Mouse (Mus musculus) MEL (cell line): ENCODE results near the gene Olfr996. TPM values are rescaled to one million over a fixed set of nuclear protein-coding genes. Genes with fewer than 3 reads are reported as not detected.

Source experiments
- DNase-seq: peaks from one replicate; pipeline ENCODE4 v3.0.0; 2011; ENCODE audit warnings: low read depth, low spot score
- H3K27ac ChIP-seq: 2 replicates; pipeline ENCODE4 v1.5.1; 2012; ENCODE audit warnings: low read depth, mild to moderate bottlenecking, control low read depth, low read length, moderate library complexity; ENCODE audit not compliant: control insufficient read depth
- H3K27me3 ChIP-seq, 2 experiments: fragments of 150-350 bp in 1 of 2; sonication (generic) in 1 of 2; 2 replicates each; pipeline ENCODE4 v1.6.1; 2012; ENCODE audit warnings: low read length in 2 of 2, mild to moderate bottlenecking in 2 of 2, improper control_type of control experiment in 1 of 2, moderate library complexity in 1 of 2; ENCODE audit not compliant: insufficient read depth in 2 of 2, control insufficient read depth in 1 of 2
- H3K36me3 ChIP-seq, 2 experiments: 2 replicates each; pipeline ENCODE4 v1.6.1; 2012 to 2014; ENCODE audit warnings: low read length in 2 of 2, improper control_type of control experiment in 1 of 2, inconsistent platforms in 1 of 2, mild to moderate bottlenecking in 1 of 2; ENCODE audit not compliant: insufficient read depth in 2 of 2, control insufficient read depth in 1 of 2
- H3K4me1 ChIP-seq, 2 experiments: fragments of 150-350 bp in 1 of 2; sonication (generic) in 1 of 2; 2 replicates each; pipeline ENCODE4 v1.6.1; 2012; ENCODE audit warnings: low read length in 2 of 2, improper control_type of control experiment in 1 of 2, mild to moderate bottlenecking in 1 of 2; ENCODE audit not compliant: insufficient read depth in 2 of 2, control insufficient read depth in 1 of 2
- H3K4me3 ChIP-seq, 2 experiments: fragments of 150-350 bp in 1 of 2; sonication (generic) in 1 of 2; 2 replicates each; pipeline ENCODE4 v1.5.1; 2012; ENCODE audit warnings: low read depth in 2 of 2, low read length in 2 of 2, mild to moderate bottlenecking in 2 of 2, moderate library complexity in 2 of 2, control low read depth in 1 of 2, improper control_type of control experiment in 1 of 2; ENCODE audit not compliant: control insufficient read depth in 1 of 2, insufficient read depth in 1 of 2
- H3K79me2 ChIP-seq: 2 replicates; pipeline ENCODE4 v1.6.1; 2012; ENCODE audit warnings: mild to moderate bottlenecking, low read length, moderate library complexity; ENCODE audit not compliant: control insufficient read depth, poor library complexity, insufficient read depth
- H3K9ac ChIP-seq: 2 replicates; pipeline ENCODE4 v1.6.1; 2012; ENCODE audit warnings: low read depth, mild to moderate bottlenecking, control low read depth, low read length, moderate library complexity; ENCODE audit not compliant: control insufficient read depth, poor library complexity, severe bottlenecking
- H3K9me3 ChIP-seq: fragments of 150-350 bp; sonication (generic); replicated peaks from 2 replicates; pipeline ENCODE4 v1.6.1; 2012; ENCODE audit warnings: mild to moderate bottlenecking, low read length, improper control_type of control experiment, moderate library complexity; ENCODE audit not compliant: insufficient read depth
- E2F4 ChIP-seq: IDR thresholded peaks from 2 replicates; pipeline ENCODE4 v1.6.1; 2011; ENCODE audit warnings: low read depth, low read length, improper control_type of control experiment, borderline replicate concordance
- EP300 ChIP-seq, 2 experiments: IDR thresholded peaks; 2 replicates each; pipeline ENCODE4 v1.6.1; 2011; ENCODE audit warnings: improper control_type of control experiment in 2 of 2, low read length in 2 of 2, low read depth in 1 of 2, mild to moderate bottlenecking in 1 of 2
- GATA1 ChIP-seq: IDR thresholded peaks from 2 replicates; pipeline ENCODE4 v1.6.1; 2011; ENCODE audit warnings: low read depth, low read length, improper control_type of control experiment
- HCFC1 ChIP-seq: IDR thresholded peaks from 2 replicates; pipeline ENCODE4 v1.6.1; 2012; ENCODE audit warnings: low read depth, mild to moderate bottlenecking, inconsistent platforms, low read length, improper control_type of control experiment, moderate library complexity
- JUND ChIP-seq: IDR thresholded peaks from 2 replicates; pipeline ENCODE4 v1.6.1; 2011; ENCODE audit warnings: low read depth, mild to moderate bottlenecking, improper control_type of control experiment, low read length
- MAX ChIP-seq: IDR thresholded peaks from 2 replicates; pipeline ENCODE4 v1.6.1; 2011; ENCODE audit warnings: low read length, improper control_type of control experiment
- MAZ ChIP-seq: IDR thresholded peaks from 2 replicates; pipeline ENCODE4 v1.6.1; 2012; ENCODE audit warnings: low read depth, mild to moderate bottlenecking, inconsistent platforms, low read length, improper control_type of control experiment
- MEF2A ChIP-seq: IDR thresholded peaks from 2 replicates; pipeline ENCODE4 v1.6.1; 2014; ENCODE audit warnings: low read depth, mild to moderate bottlenecking, inconsistent platforms, low read length, improper control_type of control experiment; ENCODE audit not compliant: poor library complexity, insufficient replicate concordance, severe bottlenecking; ENCODE audit errors: extremely low read depth
- MXI1 ChIP-seq: IDR thresholded peaks from 2 replicates; pipeline ENCODE4 v1.6.1; 2011; ENCODE audit warnings: mild to moderate bottlenecking, low read depth, low read length, improper control_type of control experiment
- MYB ChIP-seq: IDR thresholded peaks from 2 replicates; pipeline ENCODE4 v1.6.1; 2011; ENCODE audit warnings: mild to moderate bottlenecking, low read depth, low read length, improper control_type of control experiment
- NELFE ChIP-seq: IDR thresholded peaks from 2 replicates; pipeline ENCODE4 v1.6.1; 2011; ENCODE audit warnings: low read depth, low read length, improper control_type of control experiment
- POLR2AphosphoS2 ChIP-seq: IDR thresholded peaks from 2 replicates; pipeline ENCODE4 v1.6.1; 2011; ENCODE audit warnings: low read length, improper control_type of control experiment
- RAD21 ChIP-seq: IDR thresholded peaks from 2 replicates; pipeline ENCODE4 v1.6.1; 2011; ENCODE audit warnings: mild to moderate bottlenecking, low read depth, low read length, improper control_type of control experiment
- SMC3 ChIP-seq: IDR thresholded peaks from 2 replicates; pipeline ENCODE4 v1.6.1; 2011; ENCODE audit warnings: low read depth, low read length, improper control_type of control experiment
- TAL1 ChIP-seq: IDR thresholded peaks from 2 replicates; pipeline ENCODE4 v1.6.1; 2012; ENCODE audit warnings: mild to moderate bottlenecking, inconsistent platforms, low read length, moderate library complexity, mixed read lengths
- TBP ChIP-seq: IDR thresholded peaks from 2 replicates; pipeline ENCODE4 v1.8.0; 2011; ENCODE audit warnings: low read depth, low read length, improper control_type of control experiment
- USF1 ChIP-seq: IDR thresholded peaks from 2 replicates; pipeline ENCODE4 v1.6.1; 2014; ENCODE audit warnings: low read depth, mild to moderate bottlenecking, inconsistent platforms, low read length, improper control_type of control experiment, moderate library complexity
- USF2 ChIP-seq, 2 experiments: IDR thresholded peaks; 2 replicates each; pipeline ENCODE4 v1.6.1; 2011 to 2012; ENCODE audit warnings: improper control_type of control experiment in 2 of 2, low read length in 2 of 2, borderline replicate concordance in 1 of 2, inconsistent platforms in 1 of 2, low read depth in 1 of 2, mild to moderate bottlenecking in 1 of 2; ENCODE audit not compliant: insufficient read depth in 1 of 2
- ZC3H11A ChIP-seq: IDR thresholded peaks from 2 replicates; pipeline ENCODE4 v1.6.1; 2012; ENCODE audit warnings: low read depth, mild to moderate bottlenecking, inconsistent platforms, low read length, improper control_type of control experiment
- ZKSCAN1 ChIP-seq: IDR thresholded peaks from 2 replicates; pipeline ENCODE4 v1.6.1; 2012; ENCODE audit warnings: low read depth, mild to moderate bottlenecking, inconsistent platforms, low read length, improper control_type of control experiment, moderate library complexity
- ZNF384 ChIP-seq: IDR thresholded peaks from 2 replicates; pipeline ENCODE4 v1.6.1; 2012; ENCODE audit warnings: low read depth, mild to moderate bottlenecking, inconsistent platforms, low read length, improper control_type of control experiment
- polyA plus RNA-seq, 2 experiments: library from polyadenylated mRNA; stranded (reverse) in 1 of 2; unstranded in 1 of 2; fragments of >175 nt in 1 of 2; fragments of >200 nt in 1 of 2; gene quantifications; 2 replicates each; pipeline versions ENCODE4 v1.2.1 to v1.2.4; 2012; ENCODE audit warnings: low replicate concordance in 2 of 2, low read depth in 1 of 2; ENCODE audit not compliant: insufficient read length in 2 of 2, insufficient read depth in 1 of 2, missing spikeins in 1 of 2
- total RNA-seq: library from RNA; depleted of rRNA; stranded (reverse); fragments of 300-350 nt; gene quantifications from 2 replicates; pipeline ENCODE4 v1.2.3, GENCODE M21; 2012; rRNA removed

The Olfr996 gene
- not detected in 2 replicates for total RNA-seq
- polyA plus RNA-seq: not detected

DNA sequence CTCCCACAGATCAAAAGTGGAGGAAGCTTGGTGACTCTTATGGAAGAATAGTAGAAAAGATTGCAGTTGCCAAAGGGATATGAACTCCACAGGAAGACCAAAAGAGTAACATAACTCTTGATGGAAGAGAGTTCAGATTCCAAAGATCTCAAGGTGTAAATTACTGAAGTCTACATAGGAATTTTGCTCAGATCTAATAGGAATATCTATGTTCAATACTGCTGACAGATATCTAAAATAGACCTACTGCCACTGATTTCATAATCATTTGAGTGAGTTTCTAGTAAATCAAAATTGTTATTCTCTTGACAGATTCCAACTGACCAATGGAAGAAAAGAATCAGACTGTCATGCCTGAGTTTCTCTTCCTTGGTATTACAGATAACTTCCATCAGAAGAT, at the start of gene Olfr996:
Gene Olfr996 (plus strand): TSS at position 301 of the 400 bp plus-strand sequence.
- DNase-seq: no peak
- H3K36me3 ChIP-seq: no peaks in the 10 kb centered on the region
- no peak within 1 kb of the TSS for H3K4me3 ChIP-seq
- no peaks in the 10 kb centered on the region for H3K4me1 ChIP-seq
- no peaks in the 10 kb centered on the region for H3K9me3 ChIP-seq
- no peak within 1 kb of the TSS for H3K27ac ChIP-seq
- H3K79me2 ChIP-seq: no peaks in the 10 kb centered on the region
- H3K9ac ChIP-seq: no peak within 1 kb of the TSS
- no peaks in the 10 kb centered on the region for H3K27me3 ChIP-seq
- TF ChIP-seq POLR2AphosphoS2: no peak
- TF ChIP-seq HCFC1: no peak
- TF ChIP-seq MYB: no peak
- TF ChIP-seq SMC3: no peak
- no peak for TF ChIP-seq TBP
- no peak for TF ChIP-seq MEF2A
- no peak for TF ChIP-seq JUND
- no peak for TF ChIP-seq TAL1
- TF ChIP-seq NELFE: no peak
- no peak for TF ChIP-seq EP300 (IDR thresholded peaks at IDR 0.05; ENCODE audit: low read depth in 1 of 2, low read length in 2 of 2)
- TF ChIP-seq ZKSCAN1: no peak
- TF ChIP-seq USF2 (IDR thresholded peaks at IDR 0.05; ENCODE audit: borderline replicate concordance in 1 of 2, insufficient read depth in 1 of 2, low read depth in 1 of 2, low read length in 2 of 2): no peak
- TF ChIP-seq GATA1: no peak
- TF ChIP-seq ZNF384: no peak
- TF ChIP-seq MAX: no peak
- TF ChIP-seq MAZ: no peak

DNA sequence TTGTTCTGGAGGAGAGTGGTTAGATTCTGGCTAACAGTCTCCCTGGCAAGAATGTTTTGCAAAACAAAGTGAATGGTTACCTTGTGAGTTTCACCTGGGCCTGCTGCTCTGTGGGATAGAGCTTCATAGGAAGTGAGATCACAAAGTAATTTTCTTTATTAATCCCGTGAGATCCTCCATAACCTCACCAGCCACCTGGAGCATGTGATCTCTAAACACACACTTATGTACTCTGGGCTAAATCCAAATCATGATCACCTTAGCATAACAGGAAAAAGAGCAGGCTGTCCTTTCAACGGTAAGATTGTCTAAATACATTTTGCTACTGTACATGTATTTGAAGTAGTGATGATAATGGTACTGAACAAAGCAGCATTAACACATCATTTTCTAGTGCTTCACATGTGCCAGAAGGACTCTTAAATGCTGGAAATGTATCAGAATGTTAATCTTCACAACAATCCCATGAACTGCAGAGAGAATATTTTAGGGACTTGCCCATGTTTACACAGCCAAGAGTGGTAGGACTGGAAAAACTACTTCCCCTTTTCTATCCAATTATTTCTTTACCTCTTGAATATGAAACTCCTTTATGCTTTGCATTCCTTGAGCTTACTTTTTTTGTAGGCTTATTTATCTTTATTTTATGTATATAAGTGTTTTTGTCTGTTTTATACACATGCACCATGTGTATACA, 46.8 kb upstream of the Olfr996 start:
- H3K4me3 ChIP-seq: no peak overlapping the region
- H3K36me3 ChIP-seq: no peaks in the 10 kb centered on the region
- no peaks in the 10 kb centered on the region for H3K27me3 ChIP-seq
- H3K27ac ChIP-seq: no peak overlapping the region
- no peaks in the 10 kb centered on the region for H3K4me1 ChIP-seq
- no peaks in the 10 kb centered on the region for H3K79me2 ChIP-seq
- no peak for TF ChIP-seq HCFC1
- no peak for TF ChIP-seq ZC3H11A
- TF ChIP-seq MXI1: no peak
- TF ChIP-seq MAZ: no peak
- no peak for TF ChIP-seq E2F4
- TF ChIP-seq RAD21: no peak
- TF ChIP-seq USF1: no peak
- TF ChIP-seq, all 39 proteins: peak for 0
- Histone ChIP-seq H3K9me3 (no peaks in the 10 kb centered on the region), H3K9ac (no peak overlapping the region)
- DNase-seq: no peak
